Mouse (Mus musculus): ENCODE results near the gene Cachd1. TPM values are rescaled to one million over a fixed set of nuclear protein-coding genes. Genes with fewer than 3 reads are reported as not detected.

Cachd1 gene
- polyA plus RNA-seq, 1 experiment = 7.9 TPM

GRCm38 (mm10) chr4:100998145-100998544 is 221.7 kb downstream of the Cachd1 start:
- Histone ChIP-seq H3K27me3 (ENCODE audit: control insufficient read depth) (no peaks in the 10 kb centered on the region), H3K4me3 (replicated peaks) (no peak overlapping the region), H3K36me3 (ENCODE audit: control insufficient read depth) (peaks cover 49% of the 10 kb centered on the region), H3K4me1 (ENCODE audit: control insufficient read depth) (peaks cover 55% of the 10 kb centered on the region), H3K9me3 (ENCODE audit: control insufficient read depth, low read length) (no peaks in the 10 kb centered on the region)
- TF ChIP-seq GATA1 (IDR thresholded peaks at IDR 0.05; ENCODE audit: low read length) = no peak
- no peak for TF ChIP-seq TAL1 (IDR thresholded peaks at IDR 0.05; ENCODE audit: low read length)

- Histone ChIP-seq H3K36me3 (ENCODE audit: control insufficient read depth) (peaks cover 57% of the 10 kb centered on the region), H3K4me3 (replicated peaks) (no peak overlapping the region), H3K27me3 (ENCODE audit: control insufficient read depth) (no peaks in the 10 kb centered on the region), H3K9me3 (ENCODE audit: control insufficient read depth, low read length) (no peaks in the 10 kb centered on the region), H3K4me1 (ENCODE audit: control insufficient read depth) (peaks cover 48% of the 10 kb centered on the region)
- TF ChIP-seq TAL1 (IDR thresholded peaks at IDR 0.05; ENCODE audit: low read length) (no peak), GATA1 (IDR thresholded peaks at IDR 0.05; ENCODE audit: low read length) (no peak)
Observed at GRCm38 (mm10) chr4:100998906-100999305, 222.4 kb downstream of the Cachd1 start.

GRCm38 (mm10) chr4:101000622-101001021 is 224.1 kb downstream of the Cachd1 start:
- Histone ChIP-seq H3K4me1 (ENCODE audit: control insufficient read depth) (peaks cover 34% of the 10 kb centered on the region), H3K9me3 (ENCODE audit: control insufficient read depth, low read length) (no peaks in the 10 kb centered on the region), H3K4me3 (replicated peaks) (no peak overlapping the region), H3K27me3 (ENCODE audit: control insufficient read depth) (no peaks in the 10 kb centered on the region), H3K36me3 (ENCODE audit: control insufficient read depth) (peaks cover 63% of the 10 kb centered on the region)
- no peak for TF ChIP-seq TAL1 (IDR thresholded peaks at IDR 0.05; ENCODE audit: low read length)
- no peak for TF ChIP-seq GATA1 (IDR thresholded peaks at IDR 0.05; ENCODE audit: low read length)

GRCm38 (mm10) chr4:101001073-101001472 is 224.6 kb downstream of the Cachd1 start:
- no peaks in the 10 kb centered on the region for H3K27me3 ChIP-seq (ENCODE audit: control insufficient read depth)
- H3K4me1 ChIP-seq (ENCODE audit: control insufficient read depth) = peaks cover 30% of the 10 kb centered on the region
- no peaks in the 10 kb centered on the region for H3K9me3 ChIP-seq (ENCODE audit: control insufficient read depth, low read length)
- TF ChIP-seq TAL1 (IDR thresholded peaks at IDR 0.05; ENCODE audit: low read length) (no peak), GATA1 (IDR thresholded peaks at IDR 0.05; ENCODE audit: low read length) (no peak)
- H3K4me3 ChIP-seq (replicated peaks) = no peak overlapping the region
- H3K36me3 ChIP-seq (ENCODE audit: control insufficient read depth) = peaks cover 64% of the 10 kb centered on the region

GRCm38 (mm10) chr4:101002961-101003360 is 226.5 kb downstream of the Cachd1 start:
- no peaks in the 10 kb centered on the region for H3K27me3 ChIP-seq (ENCODE audit: control insufficient read depth)
- H3K36me3 ChIP-seq (ENCODE audit: control insufficient read depth) = peaks cover 57% of the 10 kb centered on the region
- H3K4me3 ChIP-seq (replicated peaks) = no peak overlapping the region
- H3K4me1 ChIP-seq (ENCODE audit: control insufficient read depth) = peaks cover 15% of the 10 kb centered on the region
- TF ChIP-seq GATA1 (IDR thresholded peaks at IDR 0.05; ENCODE audit: low read length) (no peak), TAL1 (IDR thresholded peaks at IDR 0.05; ENCODE audit: low read length) (no peak)
- H3K9me3 ChIP-seq (ENCODE audit: control insufficient read depth, low read length) = no peaks in the 10 kb centered on the region

GRCm38 (mm10) chr4:101008362-101008769 is 231.9 kb downstream of the Cachd1 start:
- TF ChIP-seq GATA1 (IDR thresholded peaks at IDR 0.05; ENCODE audit: low read length) (no peak), TAL1 (IDR thresholded peaks at IDR 0.05; ENCODE audit: low read length) (no peak)
- Histone ChIP-seq H3K4me1 (ENCODE audit: control insufficient read depth) (no peaks in the 10 kb centered on the region), H3K36me3 (ENCODE audit: control insufficient read depth) (peaks cover 18% of the 10 kb centered on the region), H3K4me3 (replicated peaks) (no peak overlapping the region), H3K27me3 (ENCODE audit: control insufficient read depth) (no peaks in the 10 kb centered on the region), H3K9me3 (ENCODE audit: control insufficient read depth, low read length) (no peaks in the 10 kb centered on the region)

GRCm38 (mm10) chr4:101009092-101009491 is 232.6 kb downstream of the Cachd1 start:
- TF ChIP-seq GATA1 (IDR thresholded peaks at IDR 0.05; ENCODE audit: low read length) (no peak), TAL1 (IDR thresholded peaks at IDR 0.05; ENCODE audit: low read length) (no peak)
- H3K27me3 ChIP-seq (ENCODE audit: control insufficient read depth) = no peaks in the 10 kb centered on the region

GRCm38 (mm10) chr4:101017806-101018205 is 241.3 kb downstream of the Cachd1 start:
- H3K4me3 ChIP-seq (replicated peaks) = no peak overlapping the region
- no peaks in the 10 kb centered on the region for H3K9me3 ChIP-seq (ENCODE audit: control insufficient read depth, low read length)
- no peaks in the 10 kb centered on the region for H3K36me3 ChIP-seq (ENCODE audit: control insufficient read depth)
- TF ChIP-seq TAL1 (IDR thresholded peaks at IDR 0.05; ENCODE audit: low read length) (no peak), GATA1 (IDR thresholded peaks at IDR 0.05; ENCODE audit: low read length) (no peak)
- peaks cover 3% of the 10 kb centered on the region for H3K4me1 ChIP-seq (ENCODE audit: control insufficient read depth)
- no peaks in the 10 kb centered on the region for H3K27me3 ChIP-seq (ENCODE audit: control insufficient read depth)

More at GRCm38 (mm10) chr4:101009092-101009491, 232.6 kb downstream of the Cachd1 start:
- Histone ChIP-seq H3K4me1 (ENCODE audit: control insufficient read depth) (no peaks in the 10 kb centered on the region), H3K4me3 (replicated peaks) (no peak overlapping the region), H3K36me3 (ENCODE audit: control insufficient read depth) (peaks cover 11% of the 10 kb centered on the region), H3K9me3 (ENCODE audit: control insufficient read depth, low read length) (no peaks in the 10 kb centered on the region)

GRCm38 (mm10) chr4:101020596-101020995 is 244.1 kb downstream of the Cachd1 start, which contains the start of gene Gm10577:
Gene Gm10577, minus strand, starts transcription at chr4:101020696.
- Histone ChIP-seq H3K9me3 (ENCODE audit: control insufficient read depth, low read length) (peaks cover 5% of the 10 kb centered on the region; the same call in 1 of the 2 replicates), H3K4me3 (replicated peaks) (no peak within 1 kb of the TSS), H3K36me3 (ENCODE audit: control insufficient read depth) (no peaks in the 10 kb centered on the region), H3K27me3 (ENCODE audit: control insufficient read depth) (no peaks in the 10 kb centered on the region), H3K4me1 (ENCODE audit: control insufficient read depth) (peaks cover 3% of the 10 kb centered on the region)
- no peak for TF ChIP-seq TAL1 (IDR thresholded peaks at IDR 0.05; ENCODE audit: low read length)
- no peak for TF ChIP-seq GATA1 (IDR thresholded peaks at IDR 0.05; ENCODE audit: low read length)

- Histone ChIP-seq H3K4me3 (replicated peaks) (no peak overlapping the region), H3K36me3 (ENCODE audit: control insufficient read depth) (no peaks in the 10 kb centered on the region), H3K4me1 (ENCODE audit: control insufficient read depth) (no peaks in the 10 kb centered on the region), H3K9me3 (ENCODE audit: control insufficient read depth, low read length) (peaks cover 5% of the 10 kb centered on the region; the same call in 1 of the 2 replicates), H3K27me3 (ENCODE audit: control insufficient read depth) (no peaks in the 10 kb centered on the region)
- no peak for TF ChIP-seq TAL1 (IDR thresholded peaks at IDR 0.05; ENCODE audit: low read length)
- no peak for TF ChIP-seq GATA1 (IDR thresholded peaks at IDR 0.05; ENCODE audit: low read length)
Observed at GRCm38 (mm10) chr4:101026566-101026965, 250.1 kb downstream of the Cachd1 start.

Data from erythroblast, embryonic 14.5 days (primary cell).